Mouse (Mus musculus) kidney, postnatal 0 days (tissue): ENCODE data around the gene Hc. TPM values are rescaled to one million over a fixed set of nuclear protein-coding genes. Genes with fewer than 3 reads are reported as not detected.

Experiments
- ATAC-seq: fragments of 200-750 bp; cut with Nextera tagmentation; replicated peaks from 2 replicates; pipeline ENCODE4 v1.8.0; 2017; ENCODE audit warnings: low read depth, moderate number of reproducible peaks, moderate TSS enrichment, moderate library complexity; ENCODE audit not compliant: low FRiP score
- DNase-seq: peaks from one replicate; pipeline ENCODE4 v3.0.0-alpha.2; 2016; ENCODE audit warnings: low spot score
- H3K27ac ChIP-seq: fragments of 300-500 bp; sonication (generic); 2 replicates; pipeline ENCODE4 v1.5.1; 2014; ENCODE audit warnings: mild to moderate bottlenecking
- H3K27me3 ChIP-seq: fragments of 300-500 bp; sonication (generic); 2 replicates; pipeline ENCODE4 v1.6.1; 2014; ENCODE audit warnings: low read length, mixed read lengths; ENCODE audit not compliant: insufficient read depth
- H3K36me3 ChIP-seq: fragments of 300-500 bp; sonication (generic); 2 replicates; pipeline ENCODE4 v1.6.1; 2014; ENCODE audit warnings: low read length, mixed read lengths; ENCODE audit not compliant: insufficient read depth
- H3K4me1 ChIP-seq: fragments of 300-500 bp; sonication (generic); replicated peaks from 2 replicates; pipeline ENCODE4 v1.6.1; 2014; ENCODE audit warnings: antibody characterized with exemption, low read length, mixed read lengths; ENCODE audit not compliant: insufficient read depth
- H3K4me2 ChIP-seq: fragments of 300-500 bp; sonication (generic); 2 replicates; pipeline ENCODE4 v1.6.1; 2014; ENCODE audit warnings: mild to moderate bottlenecking, low read length, moderate library complexity, mixed read lengths
- H3K4me3 ChIP-seq: fragments of 300-500 bp; sonication (generic); replicated peaks from 2 replicates; pipeline ENCODE4 v1.5.1; 2014; ENCODE audit warnings: low read depth, low read length
- H3K9ac ChIP-seq: fragments of 300-500 bp; sonication (generic); 2 replicates; pipeline ENCODE4 v1.6.1; 2014; ENCODE audit warnings: low read depth, low read length
- H3K9me3 ChIP-seq: fragments of 300-500 bp; sonication (generic); replicated peaks from 2 replicates; pipeline ENCODE4 v1.6.1; 2016; ENCODE audit warnings: low read length, inconsistent platforms, mixed read lengths
- CTCF ChIP-seq: IDR thresholded peaks from 2 replicates; pipeline ENCODE4 v1.5.1; 2016; ENCODE audit warnings: antibody characterized with exemption, low read depth, mild to moderate bottlenecking, moderate library complexity
- WGBS: fragments of 180-500 bp; shearing (Covaris S2); extraction: QIAGEN DNeasy Blood & Tissue Kit; methylation state at CpG from one replicate; pipeline ENCODE4 v1.1.7; 2014; 5-methylcytosine and 5-hydroxymethylcytosine counted together
- polyA plus RNA-seq: library from polyadenylated mRNA; unstranded; fragments of >200 nt; fragmentation: Nextera tagmentation; extraction: Ambion mirVana; gene quantifications from 2 replicates; pipeline ENCODE4 v1.2.1, GENCODE M21; 2015

Hc gene
- polyA plus RNA-seq, 1 experiment from 2014 or later = 0.16 TPM

DNA sequence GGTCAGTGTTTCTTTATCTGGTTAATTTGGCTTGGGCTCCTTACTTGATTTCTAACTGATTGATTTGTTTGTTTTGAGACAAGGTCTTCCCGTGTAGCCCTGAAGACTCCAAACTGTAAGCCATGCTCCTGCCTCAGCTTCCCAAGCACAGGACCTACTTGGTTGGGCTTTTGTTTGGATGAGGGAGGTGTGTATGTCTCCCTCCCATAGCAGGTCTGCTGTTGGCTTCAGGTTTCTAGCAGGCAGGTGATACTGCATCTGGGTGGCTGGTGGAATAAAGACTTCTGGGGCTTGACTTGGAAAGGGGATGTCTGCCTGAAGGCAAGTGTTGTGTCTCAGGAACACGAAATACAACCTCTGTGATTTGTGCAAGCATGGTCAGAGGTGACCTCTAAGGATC is 99.0 kb downstream of the Hc start:
- TF ChIP-seq CTCF = no peak
- Histone ChIP-seq H3K4me2 (no peak overlapping the region), H3K36me3 (no peaks in the 10 kb centered on the region), H3K4me1 (peaks cover 16% of the 10 kb centered on the region; the same call in 1 of the 2 replicates), H3K27ac (no peak overlapping the region), H3K4me3 (no peak overlapping the region), H3K9me3 (no peaks in the 10 kb centered on the region), H3K9ac (no peak overlapping the region), H3K27me3 (no peaks in the 10 kb centered on the region)
- 78% methylated on average over 2 of the region's 2 CpGs for WGBS
- ATAC-seq (no peak), DNase-seq (no peak)

DNA sequence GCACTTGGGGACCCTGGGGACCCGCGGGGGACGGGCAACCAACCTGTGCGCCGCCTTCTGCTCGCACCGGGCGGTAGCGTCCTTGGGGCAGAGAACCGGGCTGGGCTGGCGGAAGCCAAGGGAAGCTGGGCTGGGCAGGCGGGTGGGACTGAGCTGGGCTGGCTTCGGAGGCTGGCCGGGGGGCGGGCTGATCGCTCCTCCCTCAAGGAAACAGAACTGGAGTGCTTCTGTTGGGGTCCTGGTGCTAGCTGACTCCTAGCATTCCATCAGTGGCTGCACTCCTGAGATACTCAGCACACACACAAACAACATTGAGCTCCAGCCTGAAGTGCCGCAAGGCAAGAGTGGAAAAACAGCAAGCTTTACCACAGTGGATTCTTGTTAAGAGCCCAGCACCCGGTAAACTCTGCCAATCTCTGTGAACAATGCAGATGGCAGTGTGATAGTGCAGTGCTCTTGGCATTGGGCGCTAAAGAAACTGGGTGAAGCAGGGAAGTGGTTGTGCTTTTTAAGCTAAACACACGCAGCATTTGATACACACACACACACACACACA is 99.7 kb downstream of the Hc start, which contains the start of gene Traf1:
Gene Traf1 (minus strand): TSS at position 292 of the 556 bp plus-strand sequence.
- peak within 1 kb of the TSS; percentile 48; the same call in 1 of the 2 replicates for H3K27ac ChIP-seq
- H3K36me3 ChIP-seq = no peaks in the 10 kb centered on the region
- no peaks in the 10 kb centered on the region for H3K9me3 ChIP-seq
- H3K27me3 ChIP-seq = no peaks in the 10 kb centered on the region
- DNase-seq = peak; percentile 79
- 8% methylated on average over 19 of the region's 20 CpGs for WGBS
- peak within 1 kb of the TSS; percentile 40 for H3K9ac ChIP-seq
- peaks cover 16% of the 10 kb centered on the region; the same call in 1 of the 2 replicates for H3K4me1 ChIP-seq
- peak within 1 kb of the TSS; percentile 62 for H3K4me2 ChIP-seq
- no peak; the same call in 1 of the 2 replicates for ATAC-seq
- peak within 1 kb of the TSS; percentile 21 for H3K4me3 ChIP-seq
- TF ChIP-seq CTCF = no peak

DNA sequence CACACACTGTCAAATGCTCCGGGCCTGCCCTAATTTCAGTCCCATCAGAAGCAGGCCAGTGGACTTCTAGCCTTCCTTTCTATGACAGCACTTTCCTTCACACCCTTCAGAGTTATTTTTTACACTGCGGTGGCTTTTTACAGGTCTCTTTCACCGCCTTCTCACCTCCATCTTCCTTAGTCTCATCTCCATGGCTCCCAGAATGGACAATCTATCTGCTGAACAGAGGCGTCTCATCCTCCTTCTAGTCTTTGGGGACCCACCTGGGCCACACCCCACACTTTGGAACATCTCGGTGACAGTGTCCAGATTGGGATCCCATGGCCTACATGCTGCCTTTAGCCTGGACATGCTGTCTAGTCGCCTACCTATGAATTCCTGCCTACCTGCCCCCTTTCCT is 100.3 kb downstream of the Hc start:
- Histone ChIP-seq H3K4me3 (peak overlapping the region; percentile 21), H3K9me3 (no peaks in the 10 kb centered on the region), H3K4me1 (peaks cover 16% of the 10 kb centered on the region; the same call in 1 of the 2 replicates), H3K36me3 (no peaks in the 10 kb centered on the region), H3K27ac (0 out of 2 replicates have a peak overlapping the region, but pooled peaks have one; percentile 42), H3K4me2 (peak overlapping the region; percentile 62), H3K9ac (peak overlapping the region; percentile 40), H3K27me3 (no peaks in the 10 kb centered on the region)
- WGBS = 62% methylated on average over 6 of the region's 6 CpGs
- TF ChIP-seq CTCF = no peak
- ATAC-seq = no peak
- no peak for DNase-seq

DNA sequence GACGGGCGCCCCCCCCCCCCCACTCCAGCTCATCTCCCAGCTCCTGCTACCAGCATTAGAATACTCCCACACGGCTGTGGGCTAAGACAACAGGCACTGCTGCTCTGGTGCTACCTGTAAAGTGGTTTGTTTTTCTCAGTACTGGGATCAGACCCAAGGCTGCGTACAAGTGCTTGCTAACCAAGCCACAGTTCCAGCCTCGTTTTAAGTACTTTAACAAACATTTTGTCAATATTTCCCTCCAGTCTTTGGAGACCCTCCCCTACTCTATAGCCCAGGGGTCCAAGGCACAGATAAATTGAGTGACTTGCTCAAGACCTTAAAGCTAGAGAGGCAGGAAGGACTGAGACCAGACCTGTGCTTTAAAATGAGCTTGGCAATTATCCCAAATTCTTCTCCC is 100.8 kb downstream of the Hc start:
- Histone ChIP-seq H3K27ac (no peak overlapping the region), H3K36me3 (no peaks in the 10 kb centered on the region), H3K4me3 (no peak overlapping the region), H3K27me3 (no peaks in the 10 kb centered on the region), H3K4me2 (peak overlapping the region; percentile 62), H3K9ac (no peak overlapping the region), H3K9me3 (no peaks in the 10 kb centered on the region), H3K4me1 (peaks cover 15% of the 10 kb centered on the region; the same call in 1 of the 2 replicates)
- TF ChIP-seq CTCF = no peak
- no peak for ATAC-seq
- WGBS = 53% methylated on average over 4 of the region's 5 CpGs
- no peak for DNase-seq

DNA sequence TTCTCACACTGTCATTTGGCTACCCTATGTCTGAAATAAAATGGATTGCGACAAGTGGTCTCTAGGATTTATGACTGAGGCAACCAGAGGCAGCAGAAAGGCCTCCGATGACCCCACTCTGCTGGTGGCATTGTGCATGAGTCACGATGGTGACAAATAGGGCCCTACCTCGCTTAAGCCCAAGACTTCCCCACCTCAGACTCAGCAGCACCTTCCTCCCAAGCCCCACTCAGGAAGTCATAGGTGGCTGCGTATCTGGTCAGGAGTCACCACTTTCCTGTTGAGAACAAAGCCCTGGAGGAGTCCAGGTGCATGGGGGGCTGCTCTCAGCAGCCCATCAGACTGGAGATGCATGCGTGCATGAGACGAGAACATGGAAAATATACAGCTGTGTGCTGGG is 102.7 kb downstream of the Hc start:
- DNase-seq = no peak
- Histone ChIP-seq H3K9ac (no peak overlapping the region), H3K4me2 (no peak overlapping the region), H3K4me1 (peaks cover 5% of the 10 kb centered on the region; the same call in 1 of the 2 replicates), H3K9me3 (no peaks in the 10 kb centered on the region), H3K4me3 (no peak overlapping the region), H3K27ac (no peak overlapping the region), H3K27me3 (no peaks in the 10 kb centered on the region), H3K36me3 (no peaks in the 10 kb centered on the region)
- WGBS = 80% methylated on average over 7 of the region's 7 CpGs
- TF ChIP-seq CTCF = no peak
- no peak for ATAC-seq

DNA sequence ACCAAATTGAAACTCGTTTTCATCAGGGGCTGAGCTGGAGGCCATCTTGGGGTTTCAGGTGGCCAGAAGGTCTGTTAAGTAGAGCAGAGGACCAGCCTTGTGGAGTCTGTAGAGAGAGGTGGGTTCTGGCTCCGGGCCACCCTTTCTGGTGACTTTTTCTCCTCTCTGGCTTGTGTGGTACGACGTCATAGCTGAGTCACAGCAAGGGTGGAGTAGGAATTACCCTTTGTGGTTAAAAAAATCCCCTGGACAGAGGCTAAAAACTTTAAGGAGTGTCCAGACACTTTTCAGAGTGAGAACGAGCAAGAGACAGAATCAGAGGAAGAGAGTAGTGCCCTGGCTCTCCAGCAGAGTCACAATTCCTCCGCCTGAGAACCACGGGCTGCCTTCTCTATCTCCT is 103.2 kb downstream of the Hc start:
- no peak overlapping the region for H3K4me3 ChIP-seq
- no peak overlapping the region for H3K4me2 ChIP-seq
- H3K9me3 ChIP-seq = no peaks in the 10 kb centered on the region
- no peak overlapping the region for H3K27ac ChIP-seq
- no peaks in the 10 kb centered on the region for H3K36me3 ChIP-seq
- no peak for DNase-seq
- peaks cover 5% of the 10 kb centered on the region; the same call in 1 of the 2 replicates for H3K4me1 ChIP-seq
- H3K9ac ChIP-seq = no peak overlapping the region
- WGBS = 73% methylated on average over 7 of the region's 7 CpGs
- no peak for TF ChIP-seq CTCF
- H3K27me3 ChIP-seq = no peaks in the 10 kb centered on the region
- ATAC-seq = no peak
